Mouse (Mus musculus): ENCODE measurements at regions not wholly inside any gene's neighbourhood (a gene's known extent, or its start where the extent isn't known, plus 50 kb on each side); places are given as distances from the start of the nearest gene placed in this dataset.

DNA sequence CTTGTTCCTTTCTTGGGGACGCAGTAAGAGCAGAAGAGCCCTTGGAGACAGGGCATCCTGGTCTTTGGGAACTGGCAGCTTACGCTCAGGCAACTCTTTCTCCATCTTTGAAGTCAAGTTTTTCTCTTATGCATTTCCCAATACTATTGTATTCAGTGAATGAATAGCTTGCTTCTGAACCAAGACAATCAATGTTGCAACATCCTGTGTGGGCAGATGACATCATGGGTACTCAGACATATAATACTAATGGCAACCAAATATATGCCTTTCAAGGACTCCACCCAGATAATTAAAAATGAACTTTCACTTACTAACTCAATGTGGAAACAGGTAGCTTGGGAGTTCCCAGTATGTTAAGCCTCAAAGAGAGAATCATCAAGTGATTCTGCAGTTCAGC, 104.6 kb downstream of the Ngf start:
- Histone ChIP-seq H3K9ac (replicated peaks) (no peak overlapping the region), H3K36me3 (no peaks in the 10 kb centered on the region), H3K4me1 (no peaks in the 10 kb centered on the region), H3K9me3 (replicated peaks) (no peaks in the 10 kb centered on the region), H3K4me2 (no peak overlapping the region), H3K27ac (replicated peaks) (no peak overlapping the region), H3K27me3 (replicated peaks) (no peaks in the 10 kb centered on the region), H3K4me3 (replicated peaks) (no peak overlapping the region)
- ATAC-seq (ENCODE audit: low FRiP score): no peak
- WGBS: 94% methylated on average over 2 of the region's 2 CpGs

DNA sequence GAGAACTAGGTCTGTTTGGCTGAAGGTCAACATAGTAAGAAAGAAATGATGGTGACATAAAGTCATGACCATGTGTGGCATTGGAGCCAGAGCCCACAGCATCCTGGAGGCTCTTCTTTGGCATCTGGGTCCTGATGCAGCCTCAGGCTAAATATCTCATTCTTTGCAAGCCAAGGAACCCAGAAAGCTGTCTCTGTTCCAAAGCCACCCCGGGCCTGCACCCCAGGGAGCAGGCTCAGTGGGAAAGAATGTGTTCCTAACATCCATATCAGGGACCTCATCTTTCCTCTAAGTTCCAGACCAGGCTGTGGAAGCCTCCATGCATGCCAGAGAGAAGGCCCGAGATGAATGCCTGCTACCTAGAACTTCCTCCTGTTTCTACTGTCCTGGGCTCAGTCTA, 107.2 kb downstream of the Ngf start:
- Histone ChIP-seq H3K4me2 (no peak overlapping the region), H3K4me3 (replicated peaks) (no peak overlapping the region), H3K4me1 (no peaks in the 10 kb centered on the region), H3K36me3 (no peaks in the 10 kb centered on the region), H3K9me3 (replicated peaks) (no peaks in the 10 kb centered on the region), H3K9ac (replicated peaks) (no peak overlapping the region), H3K27ac (replicated peaks) (no peak overlapping the region), H3K27me3 (replicated peaks) (no peaks in the 10 kb centered on the region)
- WGBS: 95% methylated on average over 2 of the region's 2 CpGs
- ATAC-seq (ENCODE audit: low FRiP score): no peak

- no peak for ATAC-seq (ENCODE audit: low FRiP score)
- no peaks in the 10 kb centered on the region for H3K4me1 ChIP-seq
- H3K27ac ChIP-seq (replicated peaks): no peak overlapping the region
- no peak overlapping the region for H3K4me2 ChIP-seq
- no peaks in the 10 kb centered on the region for H3K9me3 ChIP-seq (replicated peaks)
- WGBS: 58% methylated on average over 3 of the region's 3 CpGs
- H3K9ac ChIP-seq (replicated peaks): no peak overlapping the region
- H3K36me3 ChIP-seq: no peaks in the 10 kb centered on the region
- H3K27me3 ChIP-seq (replicated peaks): no peaks in the 10 kb centered on the region
- no peak overlapping the region for H3K4me3 ChIP-seq (replicated peaks)
Observed at GRCm38 (mm10) chr3:102581830-102582229, 112.1 kb downstream of the Ngf start.

DNA sequence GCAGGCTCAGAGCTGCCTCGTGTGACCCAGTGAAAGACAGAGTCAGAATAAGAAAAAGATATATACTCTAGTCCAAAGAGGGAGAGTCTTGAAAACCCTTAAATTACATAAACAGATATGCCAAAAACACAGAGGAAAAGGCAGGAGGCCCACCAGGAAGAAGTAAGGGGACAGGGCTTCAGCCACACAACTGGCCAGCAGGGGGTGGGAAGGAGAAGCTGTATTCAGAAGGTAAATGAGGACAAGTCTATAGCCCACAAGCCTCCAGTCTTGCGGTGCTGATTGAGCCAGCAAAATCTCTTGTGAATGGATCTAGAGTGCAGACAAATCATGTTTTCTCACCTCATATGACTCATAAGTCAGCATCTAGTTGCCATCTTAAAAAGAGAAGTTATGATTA, 115.4 kb downstream of the Ngf start:
- no peak for ATAC-seq (ENCODE audit: low FRiP score)

GRCm38 (mm10) chr3:102586221-102586620, 116.5 kb downstream of the Ngf start:
- Histone ChIP-seq H3K4me1 (no peaks in the 10 kb centered on the region), H3K4me3 (replicated peaks) (no peak overlapping the region), H3K36me3 (no peaks in the 10 kb centered on the region), H3K27ac (replicated peaks) (no peak overlapping the region), H3K4me2 (no peak overlapping the region), H3K9me3 (replicated peaks) (no peaks in the 10 kb centered on the region), H3K9ac (replicated peaks) (no peak overlapping the region), H3K27me3 (replicated peaks) (no peaks in the 10 kb centered on the region)
- WGBS: 74% methylated on average over 5 of the region's 5 CpGs
- no peak for ATAC-seq (ENCODE audit: low FRiP score)

More for the DNA sequence above, 115.4 kb downstream of the Ngf start:
- no peaks in the 10 kb centered on the region for H3K4me1 ChIP-seq
- H3K27me3 ChIP-seq (replicated peaks): no peaks in the 10 kb centered on the region
- no peaks in the 10 kb centered on the region for H3K9me3 ChIP-seq (replicated peaks)
- H3K4me3 ChIP-seq (replicated peaks): no peak overlapping the region
- H3K4me2 ChIP-seq: no peak overlapping the region
- H3K9ac ChIP-seq (replicated peaks): no peak overlapping the region
- 88% methylated on average over 2 of the region's 2 CpGs for WGBS
- H3K36me3 ChIP-seq: no peaks in the 10 kb centered on the region
- H3K27ac ChIP-seq (replicated peaks): no peak overlapping the region

- Histone ChIP-seq H3K4me2 (no peak overlapping the region), H3K4me1 (no peaks in the 10 kb centered on the region), H3K9me3 (replicated peaks) (no peaks in the 10 kb centered on the region), H3K36me3 (no peaks in the 10 kb centered on the region), H3K4me3 (replicated peaks) (no peak overlapping the region), H3K9ac (replicated peaks) (no peak overlapping the region), H3K27ac (replicated peaks) (no peak overlapping the region), H3K27me3 (replicated peaks) (no peaks in the 10 kb centered on the region)
- no peak for ATAC-seq (ENCODE audit: low FRiP score)
- WGBS: 83% methylated on average over 7 of the region's 7 CpGs
Observed at GRCm38 (mm10) chr3:102592041-102592440, 122.3 kb downstream of the Ngf start.

GRCm38 (mm10) chr3:102596944-102597551, 127.3 kb downstream of the Ngf start:
- H3K9me3 ChIP-seq (replicated peaks): no peaks in the 10 kb centered on the region
- no peak overlapping the region for H3K4me2 ChIP-seq
- no peak overlapping the region for H3K27ac ChIP-seq (replicated peaks)
- no peak overlapping the region for H3K9ac ChIP-seq (replicated peaks)
- ATAC-seq (ENCODE audit: low FRiP score): no peak
- H3K4me3 ChIP-seq (replicated peaks): no peak overlapping the region
- no peaks in the 10 kb centered on the region for H3K4me1 ChIP-seq
- no peaks in the 10 kb centered on the region for H3K27me3 ChIP-seq (replicated peaks)
- no peaks in the 10 kb centered on the region for H3K36me3 ChIP-seq
- WGBS: 87% methylated on average over 4 of the region's 4 CpGs

DNA sequence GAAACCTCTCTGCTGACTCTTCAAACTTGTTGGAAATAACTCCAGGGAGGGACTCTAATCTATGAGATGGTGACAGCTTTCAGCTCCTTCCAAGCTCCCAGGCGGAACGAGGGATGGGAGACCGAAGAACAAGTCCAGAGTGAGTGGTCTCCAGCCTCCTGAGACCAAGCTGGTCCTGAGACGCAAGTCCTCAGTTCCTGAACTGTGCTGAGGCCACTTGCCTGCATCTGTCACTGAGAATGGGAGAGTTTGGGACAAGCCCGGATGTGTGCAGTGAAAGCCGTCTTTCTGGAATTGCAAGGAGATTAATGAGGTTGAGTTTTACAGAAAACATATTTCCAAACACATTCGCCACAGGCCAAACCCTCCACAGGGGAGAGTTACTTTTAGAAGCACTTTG, 129.3 kb downstream of the Ngf start:
- no peaks in the 10 kb centered on the region for H3K27me3 ChIP-seq (replicated peaks)
- H3K36me3 ChIP-seq: no peaks in the 10 kb centered on the region
- H3K4me2 ChIP-seq: no peak overlapping the region
- ATAC-seq (ENCODE audit: low FRiP score): no peak
- H3K9ac ChIP-seq (replicated peaks): no peak overlapping the region
- H3K4me3 ChIP-seq (replicated peaks): no peak overlapping the region
- 92% methylated on average over 7 of the region's 7 CpGs for WGBS
- H3K9me3 ChIP-seq (replicated peaks): no peaks in the 10 kb centered on the region
- no peak overlapping the region for H3K27ac ChIP-seq (replicated peaks)
- no peaks in the 10 kb centered on the region for H3K4me1 ChIP-seq

- no peaks in the 10 kb centered on the region for H3K27me3 ChIP-seq (replicated peaks)
- H3K9ac ChIP-seq (replicated peaks): no peak overlapping the region
- no peak overlapping the region for H3K4me3 ChIP-seq (replicated peaks)
- WGBS: 94% methylated on average over 13 of the region's 13 CpGs
- no peak overlapping the region for H3K27ac ChIP-seq (replicated peaks)
- no peaks in the 10 kb centered on the region for H3K4me1 ChIP-seq
- ATAC-seq (ENCODE audit: low FRiP score): no peak
- H3K9me3 ChIP-seq (replicated peaks): no peaks in the 10 kb centered on the region
- H3K4me2 ChIP-seq: no peak overlapping the region
- no peaks in the 10 kb centered on the region for H3K36me3 ChIP-seq
Observed at GRCm38 (mm10) chr3:102602766-102603165, 131.6 kb upstream of the Tspan2 start.

GRCm38 (mm10) chr3:102605284-102605683, 129.0 kb upstream of the Tspan2 start:
- no peak overlapping the region for H3K4me3 ChIP-seq (replicated peaks)
- WGBS: 66% methylated on average over 2 of the region's 2 CpGs

GRCm38 (mm10) chr3:102610970-102611369, 123.4 kb upstream of the Tspan2 start:
- no peaks in the 10 kb centered on the region for H3K9me3 ChIP-seq (replicated peaks)
- peaks cover 17% of the 10 kb centered on the region for H3K4me1 ChIP-seq
- no peak overlapping the region for H3K9ac ChIP-seq (replicated peaks)
- no peaks in the 10 kb centered on the region for H3K27me3 ChIP-seq (replicated peaks)
- WGBS: 28% methylated on average over 5 of the region's 5 CpGs
- H3K4me2 ChIP-seq: peak overlapping the region; percentile 26; the same call in 1 of the 2 replicates
- no peak overlapping the region for H3K27ac ChIP-seq (replicated peaks)
- H3K36me3 ChIP-seq: no peaks in the 10 kb centered on the region
- H3K4me3 ChIP-seq (replicated peaks): no peak overlapping the region
- peak; percentile 42; the same call in 1 of the 2 replicates for ATAC-seq (ENCODE audit: low FRiP score)

More at GRCm38 (mm10) chr3:102605284-102605683, 129.0 kb upstream of the Tspan2 start:
- Histone ChIP-seq H3K4me1 (no peaks in the 10 kb centered on the region), H3K27ac (replicated peaks) (no peak overlapping the region), H3K9me3 (replicated peaks) (no peaks in the 10 kb centered on the region), H3K36me3 (no peaks in the 10 kb centered on the region), H3K27me3 (replicated peaks) (no peaks in the 10 kb centered on the region), H3K4me2 (no peak overlapping the region), H3K9ac (replicated peaks) (no peak overlapping the region)
- no peak for ATAC-seq (ENCODE audit: low FRiP score)

DNA sequence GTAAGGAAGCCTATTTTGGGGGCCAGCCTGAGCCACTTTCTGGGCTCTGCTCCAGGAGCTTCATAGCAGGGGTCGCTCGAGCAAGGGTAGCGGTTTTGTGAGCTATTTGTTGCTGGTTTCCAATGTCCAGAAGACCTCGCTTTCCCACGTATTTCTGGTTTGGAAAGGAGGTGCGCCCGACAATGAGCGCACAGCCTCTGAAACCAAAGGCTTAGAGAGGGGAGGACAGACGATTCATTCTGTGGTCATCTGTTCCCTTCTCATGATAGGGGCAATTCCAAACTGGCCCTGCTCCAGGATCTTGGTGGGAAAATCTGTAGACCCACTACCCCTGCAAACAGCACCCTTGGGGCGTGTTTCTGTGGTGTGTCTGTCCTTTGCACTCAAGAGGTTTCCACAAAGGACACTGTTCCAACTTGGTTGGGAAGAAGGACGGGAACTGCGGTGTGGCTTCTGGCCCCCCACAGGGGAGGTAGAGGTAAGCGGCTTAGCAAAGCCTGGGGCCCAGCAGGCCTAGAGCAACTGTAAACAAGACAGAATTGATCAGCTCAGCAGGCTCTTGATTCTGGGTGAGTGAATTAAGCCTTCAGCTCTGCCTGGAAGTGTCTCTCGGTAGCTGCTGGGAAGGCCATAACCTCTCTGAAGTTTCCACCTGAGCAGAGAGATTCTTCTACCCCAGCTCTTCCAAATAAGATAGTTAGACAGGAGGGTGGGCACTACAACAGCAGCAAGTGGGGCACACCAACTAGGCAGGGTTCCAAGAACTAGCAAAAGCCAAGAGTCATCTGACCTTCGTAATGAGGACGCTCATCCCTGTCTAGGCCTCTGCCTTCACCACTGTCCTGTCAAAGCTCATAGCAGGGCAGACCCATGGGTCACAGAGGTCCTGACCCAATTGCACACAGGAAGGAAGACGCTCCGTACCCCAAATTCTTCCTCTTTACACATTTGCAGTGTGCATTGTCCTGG, 122.6 kb upstream of the Tspan2 start:
- peak; percentile 43; the same call in 1 of the 2 replicates for ATAC-seq (ENCODE audit: low FRiP score)
- Histone ChIP-seq H3K4me2 (peak overlapping the region; percentile 26; the same call in 1 of the 2 replicates), H3K9ac (replicated peaks) (no peak overlapping the region), H3K9me3 (replicated peaks) (no peaks in the 10 kb centered on the region), H3K36me3 (no peaks in the 10 kb centered on the region), H3K27me3 (replicated peaks) (no peaks in the 10 kb centered on the region), H3K4me1 (peaks cover 17% of the 10 kb centered on the region), H3K27ac (replicated peaks) (0 out of 2 replicates have a peak overlapping the region, but pooled peaks have one; percentile 13), H3K4me3 (replicated peaks) (no peak overlapping the region)
- WGBS: 40% methylated on average over 18 of the region's 18 CpGs

Measured in neural tube, embryonic 15.5 days (tissue).